ENCODE assay signal across 8 mouse cellular contexts in the genomic region with DNA sequence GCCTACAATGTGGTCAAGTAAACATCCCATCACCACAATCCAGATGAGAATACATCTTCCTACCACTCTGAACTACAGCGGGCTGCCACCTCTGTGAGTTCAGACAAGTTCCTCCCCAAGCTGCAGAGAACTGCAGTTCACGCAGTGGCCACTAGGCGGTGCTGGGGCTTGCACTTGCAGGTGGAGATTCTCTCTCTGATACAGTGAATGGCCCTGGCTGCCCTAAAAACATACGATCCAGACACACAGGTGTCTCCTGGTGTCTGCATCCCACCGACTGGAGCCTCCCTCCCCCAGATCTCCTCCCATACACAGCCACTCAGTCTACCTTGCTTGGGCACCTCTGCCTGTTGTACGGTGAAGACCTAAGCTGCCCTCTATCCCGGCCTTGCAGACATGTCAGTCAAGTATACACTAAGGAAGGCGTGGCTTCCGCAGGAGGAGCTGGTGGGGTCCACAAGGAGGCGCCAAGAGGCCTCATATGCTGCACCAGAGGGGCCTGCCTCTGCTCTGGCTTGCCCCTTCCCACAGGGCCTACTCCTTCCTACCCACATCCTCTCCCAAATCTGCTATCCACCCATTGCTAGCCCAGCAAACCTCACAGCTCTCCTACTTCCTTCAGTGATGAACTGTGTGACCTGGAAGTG. TPM values are rescaled to one million over a fixed set of nuclear protein-coding genes. Genes with fewer than 3 reads are reported as not detected.
A peak's percentile ranks its signal among the peaks of the same experiment; 100 is the strongest.
DNase-seq lines count a peak whose midpoint lies in the region; ATAC-seq lines count a peak whose summit lies in the region.

No protein-coding gene starts in this region.

- DNase-seq in CD4-positive, CD25-positive, alpha-beta regulatory T cell, adult 2 months (ENCODE audit: low read depth, low spot score) = peak; percentile 96
- peak; percentile 35 for DNase-seq in c-Kit-negative CD71-positive TER-119-positive erythroid progenitor cells, embryonic 14.5 days (ENCODE audit: low read depth, low spot score)
- peak; percentile 90 for DNase-seq in forebrain, embryonic 10.5 days (ENCODE audit: extremely low spot score, low spot score)
- peak; percentile 92 for DNase-seq in kidney, postnatal 14 days
- peak; percentile 53 for DNase-seq in liver, embryonic 13.5 days
- peak; percentile 98 for DNase-seq in neural tube, embryonic 10.5 days (ENCODE audit: extremely low spot score, low spot score)

- H3K4me2 ChIP-seq in heart, embryonic 15.5 days = 0 out of 2 replicates have a peak overlapping the region, but pooled peaks have one; percentile 12
- H3K4me2 ChIP-seq in liver, embryonic 13.5 days = peak overlapping the region; percentile 41; the same call in 1 of the 2 replicates
- H3K4me2 ChIP-seq in stomach, embryonic 15.5 days = no peak overlapping the region

- H3K27ac ChIP-seq in forebrain, embryonic 10.5 days = peak overlapping the region; percentile 5; the same call in 1 of the 2 replicates
- peak overlapping the region; percentile 46; the same call in 1 of the 2 replicates for H3K27ac ChIP-seq in heart, embryonic 15.5 days
- no peak overlapping the region for H3K27ac ChIP-seq in liver, embryonic 13.5 days
- 0 out of 2 replicates have a peak overlapping the region, but pooled peaks have one; percentile 40 for H3K27ac ChIP-seq in stomach, embryonic 15.5 days

- peaks cover 10% of the 10 kb centered on the region; the same call in 1 of the 2 replicates for H3K27me3 ChIP-seq in forebrain, embryonic 10.5 days (ENCODE audit: poor library complexity, severe bottlenecking)
- no peaks in the 10 kb centered on the region for H3K27me3 ChIP-seq in heart, embryonic 15.5 days
- H3K27me3 ChIP-seq in liver, embryonic 13.5 days = no peaks in the 10 kb centered on the region; the same call in 1 of the 2 replicates
- no peaks in the 10 kb centered on the region for H3K27me3 ChIP-seq in stomach, embryonic 15.5 days (replicated peaks)

- H3K4me3 ChIP-seq in forebrain, embryonic 10.5 days = peak overlapping the region; percentile 33; the same call in 1 of the 2 replicates
- H3K4me3 ChIP-seq in heart, embryonic 15.5 days = no peak overlapping the region
- H3K4me3 ChIP-seq in liver, embryonic 13.5 days (replicated peaks) = no peak overlapping the region
- no peak overlapping the region for H3K4me3 ChIP-seq in stomach, embryonic 15.5 days (replicated peaks)

- H3K9me3 ChIP-seq in forebrain, embryonic 10.5 days = no peaks in the 10 kb centered on the region
- no peaks in the 10 kb centered on the region for H3K9me3 ChIP-seq in heart, embryonic 15.5 days (replicated peaks)
- no peaks in the 10 kb centered on the region for H3K9me3 ChIP-seq in liver, embryonic 13.5 days (replicated peaks)
- H3K9me3 ChIP-seq in stomach, embryonic 15.5 days = no peaks in the 10 kb centered on the region

- WGBS in forebrain, embryonic 10.5 days = 5% methylated on average over 10 of the region's 10 CpGs
- WGBS in heart, embryonic 15.5 days = 11% methylated on average over 10 of the region's 10 CpGs
- WGBS in liver, embryonic 13.5 days (ENCODE audit: insufficient replicate concordance) = 4% methylated on average over 10 of the region's 10 CpGs
- 5% methylated on average over 10 of the region's 10 CpGs for WGBS in stomach, embryonic 15.5 days

- peak; percentile 83 for ATAC-seq in heart, embryonic 15.5 days (replicated peaks; ENCODE audit: insufficient number of reproducible peaks, insufficient read depth, low FRiP score, low read depth)
- peak; percentile 47 for ATAC-seq in liver, embryonic 13.5 days (ENCODE audit: low read depth)
- ATAC-seq in stomach, embryonic 15.5 days (ENCODE audit: insufficient read depth, low FRiP score, low read depth) = peak; percentile 54

- peaks cover 74% of the 10 kb centered on the region for H3K36me3 ChIP-seq in forebrain, embryonic 10.5 days (replicated peaks)
- peaks cover 46% of the 10 kb centered on the region for H3K36me3 ChIP-seq in heart, embryonic 15.5 days
- H3K36me3 ChIP-seq in liver, embryonic 13.5 days = no peaks in the 10 kb centered on the region
- peaks cover 22% of the 10 kb centered on the region for H3K36me3 ChIP-seq in stomach, embryonic 15.5 days

- peaks cover 36% of the 10 kb centered on the region for H3K4me1 ChIP-seq in forebrain, embryonic 10.5 days
- peaks cover 29% of the 10 kb centered on the region for H3K4me1 ChIP-seq in heart, embryonic 15.5 days (replicated peaks)
- no peaks in the 10 kb centered on the region; the same call in 1 of the 2 replicates for H3K4me1 ChIP-seq in liver, embryonic 13.5 days (replicated peaks)
- H3K4me1 ChIP-seq in stomach, embryonic 15.5 days = peaks cover 37% of the 10 kb centered on the region

- H3K9ac ChIP-seq in heart, embryonic 15.5 days = no peak overlapping the region
- no peak overlapping the region for H3K9ac ChIP-seq in liver, embryonic 13.5 days
- no peak overlapping the region for H3K9ac ChIP-seq in stomach, embryonic 15.5 days

RNA-seq across cellular contexts. Expression of gene Zbp1, which starts 11.0 kb away (rescaled TPM):
- polyA plus RNA-seq in forebrain, embryonic 10.5 days (2016; fragmentation: Nextera tagmentation; extraction: Ambion mirVana) = not detected in 2 replicates
- polyA plus RNA-seq in heart, embryonic 15.5 days (2015; fragmentation: Nextera tagmentation; extraction: Ambion mirVana) = 0.68 and 2.3 TPM in 2 replicates
- polyA plus RNA-seq in liver, embryonic 13.5 days (2015; fragmentation: Nextera tagmentation; extraction: Ambion mirVana) = 0.73 and 0.87 TPM in 2 replicates
- 0.93 and 1.3 TPM in 2 replicates for polyA plus RNA-seq in stomach, embryonic 15.5 days (2015; fragmentation: Nextera tagmentation; extraction: Ambion mirVana)

RNA-seq across cellular contexts. Expression of gene Pmepa1, which starts 46.6 kb away (rescaled TPM):
- polyA plus RNA-seq in forebrain, embryonic 10.5 days (2016; fragmentation: Nextera tagmentation; extraction: Ambion mirVana) = 1.3 and 1.8 TPM in 2 replicates
- 4.6 and 5.1 TPM in 2 replicates for polyA plus RNA-seq in heart, embryonic 15.5 days (2015; fragmentation: Nextera tagmentation; extraction: Ambion mirVana)
- 0.15 and 0.20 TPM in 2 replicates for polyA plus RNA-seq in liver, embryonic 13.5 days (2015; fragmentation: Nextera tagmentation; extraction: Ambion mirVana)
- polyA plus RNA-seq in stomach, embryonic 15.5 days (2015; fragmentation: Nextera tagmentation; extraction: Ambion mirVana) = 7.3 and 7.5 TPM in 2 replicates

Comparison
In these comparisons a context has a peak if more than half of its experiments do, and no peak if none do; other contexts are left out.
1. DNase-seq: peak in every context shown above with its lines; median percentile 98 in neural tube, embryonic 10.5 days; 96 in CD4-positive, CD25-positive, alpha-beta regulatory T cell, adult 2 months; 92 in kidney, postnatal 14 days; 90 in forebrain, embryonic 10.5 days; 53 in liver, embryonic 13.5 days; 35 in c-Kit-negative CD71-positive TER-119-positive erythroid progenitor cells, embryonic 14.5 days.